Mouse (Mus musculus): Measurements from ENCODE around the gene Phka1. TPM values are rescaled to one million over a fixed set of nuclear protein-coding genes. Genes with fewer than 3 reads are reported as not detected.
A peak's percentile ranks its signal among the peaks of the same experiment; 100 is the strongest.

The Phka1 gene
- polyA plus RNA-seq, 1 experiment from 2014 or later = 1.1 TPM

- Histone ChIP-seq H3K9me3 (replicated peaks; ENCODE audit: control insufficient read depth, low read length) (no peaks in the 10 kb centered on the region), H3K4me1 (ENCODE audit: control insufficient read depth, low read depth, low read length) (no peaks in the 10 kb centered on the region), H3K27ac (ENCODE audit: low read length) (no peak overlapping the region), H3K4me3 (ENCODE audit: low read depth, low read length) (no peak overlapping the region), H3K27me3 (ENCODE audit: control insufficient read depth, insufficient read depth, low read depth, low read length) (no peaks in the 10 kb centered on the region), H3K4me2 (ENCODE audit: low read depth, low read length) (no peak overlapping the region), H3K9ac (ENCODE audit: low read depth, low read length) (no peak overlapping the region), H3K36me3 (ENCODE audit: control insufficient read depth, insufficient read depth) (no peaks in the 10 kb centered on the region)
- peak; percentile 27; the same call in 1 of the 2 replicates for ATAC-seq (ENCODE audit: low read depth)
- WGBS (ENCODE audit: insufficient replicate concordance) = 43% methylated on average over 2 of the region's 2 CpGs
These were observed 42.8 kb downstream of the Phka1 start for GRCm38 (mm10) chrX:102601269-102601668.

- Histone ChIP-seq H3K27me3 (ENCODE audit: control insufficient read depth, insufficient read depth, low read depth, low read length) (no peaks in the 10 kb centered on the region), H3K36me3 (ENCODE audit: control insufficient read depth, insufficient read depth) (no peaks in the 10 kb centered on the region), H3K4me1 (ENCODE audit: control insufficient read depth, low read depth, low read length) (no peaks in the 10 kb centered on the region), H3K4me2 (ENCODE audit: low read depth, low read length) (no peak overlapping the region), H3K27ac (ENCODE audit: low read length) (no peak overlapping the region), H3K4me3 (ENCODE audit: low read depth, low read length) (no peak overlapping the region), H3K9ac (ENCODE audit: low read depth, low read length) (no peak overlapping the region), H3K9me3 (replicated peaks; ENCODE audit: control insufficient read depth, low read length) (no peaks in the 10 kb centered on the region)
- WGBS (ENCODE audit: insufficient replicate concordance) = 40% methylated on average over 1 of the region's 1 CpGs
- no peak for ATAC-seq (ENCODE audit: low read depth)
These were observed 55.5 kb downstream of the Phka1 start for GRCm38 (mm10) chrX:102588560-102588959.

- 22% methylated on average over 1 of the region's 1 CpGs for WGBS (ENCODE audit: insufficient replicate concordance)
- no peak for ATAC-seq (ENCODE audit: low read depth)
- H3K27me3 ChIP-seq (ENCODE audit: control insufficient read depth, insufficient read depth, low read depth, low read length) = no peaks in the 10 kb centered on the region; the same call in 1 of the 2 replicates
- no peak overlapping the region for H3K4me2 ChIP-seq (ENCODE audit: low read depth, low read length)
- H3K9me3 ChIP-seq (replicated peaks; ENCODE audit: control insufficient read depth, low read length) = no peaks in the 10 kb centered on the region
- no peaks in the 10 kb centered on the region for H3K4me1 ChIP-seq (ENCODE audit: control insufficient read depth, low read depth, low read length)
- no peak overlapping the region for H3K4me3 ChIP-seq (ENCODE audit: low read depth, low read length)
- H3K36me3 ChIP-seq (ENCODE audit: control insufficient read depth, insufficient read depth) = no peaks in the 10 kb centered on the region
- no peak overlapping the region for H3K27ac ChIP-seq (ENCODE audit: low read length)
- H3K9ac ChIP-seq (ENCODE audit: low read depth, low read length) = no peak overlapping the region
These were observed 72.9 kb downstream of the Phka1 start for GRCm38 (mm10) chrX:102571186-102571585.

- Histone ChIP-seq H3K9me3 (replicated peaks; ENCODE audit: control insufficient read depth, low read length) (no peaks in the 10 kb centered on the region), H3K9ac (ENCODE audit: low read depth, low read length) (no peak overlapping the region), H3K27ac (ENCODE audit: low read length) (no peak overlapping the region), H3K27me3 (ENCODE audit: control insufficient read depth, insufficient read depth, low read depth, low read length) (no peaks in the 10 kb centered on the region), H3K4me2 (ENCODE audit: low read depth, low read length) (no peak overlapping the region), H3K4me1 (ENCODE audit: control insufficient read depth, low read depth, low read length) (no peaks in the 10 kb centered on the region), H3K36me3 (ENCODE audit: control insufficient read depth, insufficient read depth) (no peaks in the 10 kb centered on the region), H3K4me3 (ENCODE audit: low read depth, low read length) (no peak overlapping the region)
- WGBS (ENCODE audit: insufficient replicate concordance) = 73% methylated on average over 7 of the region's 7 CpGs
- ATAC-seq (ENCODE audit: low read depth) = no peak
These were observed 87.1 kb downstream of the Phka1 start for GRCm38 (mm10) chrX:102556906-102557305.

GRCm38 (mm10) chrX:102509205-102509604, 134.8 kb downstream of the Phka1 start:
- Histone ChIP-seq H3K27me3 (ENCODE audit: control insufficient read depth, insufficient read depth, low read depth, low read length) (no peaks in the 10 kb centered on the region; the same call in 1 of the 2 replicates), H3K4me3 (ENCODE audit: low read depth, low read length) (no peak overlapping the region), H3K9me3 (replicated peaks; ENCODE audit: control insufficient read depth, low read length) (no peaks in the 10 kb centered on the region), H3K4me2 (ENCODE audit: low read depth, low read length) (no peak overlapping the region), H3K36me3 (ENCODE audit: control insufficient read depth, insufficient read depth) (no peaks in the 10 kb centered on the region), H3K4me1 (ENCODE audit: control insufficient read depth, low read depth, low read length) (no peaks in the 10 kb centered on the region), H3K9ac (ENCODE audit: low read depth, low read length) (no peak overlapping the region), H3K27ac (ENCODE audit: low read length) (no peak overlapping the region)
- WGBS (ENCODE audit: insufficient replicate concordance) = 67% methylated on average over 4 of the region's 4 CpGs
- ATAC-seq (ENCODE audit: low read depth) = no peak

- Histone ChIP-seq H3K27me3 (ENCODE audit: control insufficient read depth, insufficient read depth, low read depth, low read length) (no peaks in the 10 kb centered on the region; the same call in 1 of the 2 replicates), H3K4me3 (ENCODE audit: low read depth, low read length) (peak within 1 kb of the TSS; percentile 66), H3K4me2 (ENCODE audit: low read depth, low read length) (peak within 1 kb of the TSS; percentile 59), H3K36me3 (ENCODE audit: control insufficient read depth, insufficient read depth) (no peaks in the 10 kb centered on the region), H3K27ac (ENCODE audit: low read length) (no peak within 1 kb of the TSS), H3K4me1 (ENCODE audit: control insufficient read depth, low read depth, low read length) (no peaks in the 10 kb centered on the region), H3K9ac (ENCODE audit: low read depth, low read length) (peak within 1 kb of the TSS; percentile 63), H3K9me3 (replicated peaks; ENCODE audit: control insufficient read depth, low read length) (no peaks in the 10 kb centered on the region)
- peak; percentile 76 for ATAC-seq (ENCODE audit: low read depth)
- 18% methylated on average over 27 of the region's 27 CpGs for WGBS (ENCODE audit: insufficient replicate concordance)
These were observed 139.2 kb downstream of the Phka1 start, which contains the start of gene Hdac8 for GRCm38 (mm10) chrX:102504644-102505481. TSS of gene Hdac8 (minus strand) at chrX:102505359.

DNA sequence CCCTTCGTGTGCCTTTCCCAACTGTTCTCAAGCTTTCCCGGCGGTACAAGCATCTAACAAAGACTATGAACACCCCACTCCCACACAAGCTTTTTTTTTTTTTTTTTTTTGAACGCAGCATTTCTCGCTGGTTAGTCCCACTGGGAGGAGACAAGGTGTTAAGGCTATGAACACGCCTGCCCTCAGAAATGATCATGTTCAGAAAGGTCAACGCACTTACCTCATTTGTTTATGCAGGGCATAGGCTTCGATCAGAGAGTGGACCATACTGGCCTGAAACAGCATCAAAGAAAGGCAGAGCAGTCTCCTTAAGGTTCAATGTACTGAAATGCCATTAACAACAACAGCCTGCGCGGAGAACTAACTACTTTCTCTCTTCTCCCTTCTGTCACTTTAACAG, 139.9 kb downstream of the Phka1 start:
- ATAC-seq (ENCODE audit: low read depth) = no peak
- H3K27ac ChIP-seq (ENCODE audit: low read length) = no peak overlapping the region
- H3K9me3 ChIP-seq (replicated peaks; ENCODE audit: control insufficient read depth, low read length) = no peaks in the 10 kb centered on the region
- WGBS (ENCODE audit: insufficient replicate concordance) = 30% methylated on average over 10 of the region's 10 CpGs
- H3K4me2 ChIP-seq (ENCODE audit: low read depth, low read length) = peak overlapping the region; percentile 59
- H3K27me3 ChIP-seq (ENCODE audit: control insufficient read depth, insufficient read depth, low read depth, low read length) = no peaks in the 10 kb centered on the region
- no peaks in the 10 kb centered on the region for H3K4me1 ChIP-seq (ENCODE audit: control insufficient read depth, low read depth, low read length)
- peak overlapping the region; percentile 63 for H3K9ac ChIP-seq (ENCODE audit: low read depth, low read length)
- peak overlapping the region; percentile 66 for H3K4me3 ChIP-seq (ENCODE audit: low read depth, low read length)
- H3K36me3 ChIP-seq (ENCODE audit: control insufficient read depth, insufficient read depth) = no peaks in the 10 kb centered on the region

DNA sequence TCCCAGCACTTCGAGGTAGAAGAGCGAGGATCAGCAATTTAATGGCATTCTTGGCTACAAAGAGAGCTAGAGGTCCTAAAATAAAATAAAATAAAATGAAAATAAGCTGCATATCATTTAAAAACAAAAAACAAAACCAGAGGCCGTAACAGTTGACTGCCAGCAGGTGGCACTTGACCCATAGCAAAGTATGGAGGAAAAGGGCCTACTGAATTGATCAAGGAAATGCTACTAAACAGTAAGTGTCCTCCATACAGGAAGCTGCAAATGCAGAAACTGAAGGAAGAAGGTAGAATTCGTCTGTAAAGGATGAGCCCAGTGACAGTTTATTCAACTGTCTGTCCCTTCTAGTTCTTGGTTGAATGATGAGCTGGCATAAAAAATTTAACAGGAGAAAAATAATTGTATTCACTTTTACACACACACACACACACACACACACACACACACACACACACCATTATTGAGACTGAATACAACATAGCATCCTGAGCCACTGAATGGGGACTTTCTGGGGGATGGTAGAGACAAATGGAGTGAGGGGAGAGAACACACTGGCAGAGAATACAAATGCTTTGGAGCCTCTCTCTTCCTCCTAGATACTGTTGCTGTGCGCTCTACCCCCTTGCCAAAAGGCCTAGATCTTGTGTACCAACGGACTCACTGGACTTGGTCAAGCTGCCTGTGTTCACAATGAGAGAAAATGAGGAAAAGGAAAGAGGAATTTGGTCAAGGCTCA, 149.9 kb downstream of the Phka1 start:
- Histone ChIP-seq H3K4me3 (ENCODE audit: low read depth, low read length) (no peak overlapping the region), H3K9me3 (replicated peaks; ENCODE audit: control insufficient read depth, low read length) (no peaks in the 10 kb centered on the region), H3K27me3 (ENCODE audit: control insufficient read depth, insufficient read depth, low read depth, low read length) (no peaks in the 10 kb centered on the region), H3K4me2 (ENCODE audit: low read depth, low read length) (no peak overlapping the region), H3K4me1 (ENCODE audit: control insufficient read depth, low read depth, low read length) (no peaks in the 10 kb centered on the region), H3K27ac (ENCODE audit: low read length) (no peak overlapping the region), H3K36me3 (ENCODE audit: control insufficient read depth, insufficient read depth) (no peaks in the 10 kb centered on the region), H3K9ac (ENCODE audit: low read depth, low read length) (no peak overlapping the region)
- 54% methylated on average over 6 of the region's 6 CpGs for WGBS (ENCODE audit: insufficient replicate concordance)
- ATAC-seq (ENCODE audit: low read depth) = no peak

DNA sequence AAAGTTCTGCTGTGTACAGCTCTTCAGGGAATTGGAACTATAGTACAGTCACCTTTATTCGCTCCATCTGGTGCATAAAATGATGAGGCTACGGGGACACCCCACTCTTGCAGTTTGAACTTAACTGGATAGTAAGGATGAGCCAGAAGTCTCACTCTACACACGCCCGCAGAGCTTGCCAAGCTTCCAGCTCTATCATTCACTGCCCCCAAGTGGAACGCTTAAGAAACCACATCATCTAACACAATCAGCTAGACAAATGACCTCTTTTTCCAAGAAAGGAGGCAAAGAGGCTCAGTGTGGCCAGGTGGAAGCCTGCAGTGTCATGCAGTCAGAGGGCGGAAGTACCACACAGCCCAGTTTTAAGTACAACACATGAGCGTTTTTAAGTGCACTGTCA, 158.5 kb downstream of the Phka1 start:
- Histone ChIP-seq H3K36me3 (ENCODE audit: control insufficient read depth, insufficient read depth) (no peaks in the 10 kb centered on the region), H3K27me3 (ENCODE audit: control insufficient read depth, insufficient read depth, low read depth, low read length) (no peaks in the 10 kb centered on the region), H3K4me2 (ENCODE audit: low read depth, low read length) (no peak overlapping the region), H3K9ac (ENCODE audit: low read depth, low read length) (no peak overlapping the region), H3K27ac (ENCODE audit: low read length) (no peak overlapping the region), H3K4me1 (ENCODE audit: control insufficient read depth, low read depth, low read length) (no peaks in the 10 kb centered on the region), H3K9me3 (replicated peaks; ENCODE audit: control insufficient read depth, low read length) (no peaks in the 10 kb centered on the region), H3K4me3 (ENCODE audit: low read depth, low read length) (no peak overlapping the region)
- 66% methylated on average over 7 of the region's 7 CpGs for WGBS (ENCODE audit: insufficient replicate concordance)
- no peak for ATAC-seq (ENCODE audit: low read depth)

Data from liver, embryonic 16.5 days (tissue).